Mouse (Mus musculus) ES-Bruce4 (cell line): ENCODE data around the gene D430019H16Rik. TPM values are rescaled to one million over a fixed set of nuclear protein-coding genes. Genes with fewer than 3 reads are reported as not detected.

Experiments
- H3K27ac ChIP-seq: 2 replicates; pipeline ENCODE4 v1.5.1; 2012; ENCODE audit warnings: low read length, inconsistent platforms; ENCODE audit not compliant: insufficient read depth
- H3K27me3 ChIP-seq: 2 replicates; pipeline ENCODE4 v1.6.1; 2012; ENCODE audit warnings: mild to moderate bottlenecking, low read length, inconsistent platforms; ENCODE audit not compliant: control insufficient read depth, poor library complexity, insufficient read depth, severe bottlenecking
- H3K36me3 ChIP-seq: 2 replicates; pipeline ENCODE4 v1.6.1; 2012; ENCODE audit warnings: inconsistent platforms, mild to moderate bottlenecking, low read length, moderate library complexity; ENCODE audit not compliant: control insufficient read depth, poor library complexity, insufficient read depth, severe bottlenecking
- H3K4me1 ChIP-seq: one replicate; pipeline ENCODE4 v1.8.1; 2011; ENCODE audit warnings: low read length; ENCODE audit not compliant: control insufficient read depth, insufficient read depth
- H3K4me3 ChIP-seq: 2 replicates; pipeline ENCODE4 v1.5.1; 2011; ENCODE audit warnings: low read depth, mild to moderate bottlenecking, low read length
- H3K9ac ChIP-seq: 2 replicates; pipeline ENCODE4 v1.6.1; 2012; ENCODE audit warnings: low read depth, mild to moderate bottlenecking, inconsistent platforms; ENCODE audit not compliant: poor library complexity, severe bottlenecking
- H3K9me3 ChIP-seq: replicated peaks from 2 replicates; pipeline ENCODE4 v1.6.1; 2012; ENCODE audit warnings: mild to moderate bottlenecking, low read length, inconsistent platforms; ENCODE audit not compliant: control insufficient read depth, poor library complexity, insufficient read depth, severe bottlenecking
- CTCF ChIP-seq: IDR thresholded peaks from one replicate; pipeline ENCODE4 v1.8.1; 2011; ENCODE audit warnings: low read depth, low read length
- EP300 ChIP-seq: IDR thresholded peaks from 2 replicates; pipeline ENCODE4 v1.6.1; 2011; ENCODE audit warnings: low read depth, low read length; ENCODE audit not compliant: insufficient read depth
- POLR2A ChIP-seq: IDR thresholded peaks from one replicate; pipeline ENCODE4 v1.8.1; 2011; ENCODE audit warnings: low read length; ENCODE audit not compliant: insufficient read depth
- polyA plus RNA-seq: library from polyadenylated mRNA; stranded (reverse); fragments of >200 nt; gene quantifications from 2 replicates; pipeline ENCODE4 v1.2.4, GENCODE M21; 2011; ENCODE audit warnings: low read depth; ENCODE audit not compliant: missing spikeins, insufficient read depth, insufficient read length

The D430019H16Rik gene
- polyA plus RNA-seq, 1 experiment = 1.1 TPM

- H3K9me3 ChIP-seq = no peaks in the 10 kb centered on the region
- no peaks in the 10 kb centered on the region for H3K36me3 ChIP-seq
- TF ChIP-seq EP300 = no peak
- no peak for TF ChIP-seq POLR2A
- TF ChIP-seq CTCF = no peak
- H3K4me3 ChIP-seq = no peak overlapping the region
- no peaks in the 10 kb centered on the region for H3K27me3 ChIP-seq
- no peak overlapping the region for H3K9ac ChIP-seq
- H3K27ac ChIP-seq = no peak overlapping the region
- peaks cover 2% of the 10 kb centered on the region for H3K4me1 ChIP-seq
Measured at GRCm38 (mm10) chr12:105511109-105511508, 57.5 kb downstream of the D430019H16Rik start.

GRCm38 (mm10) chr12:105511671-105512502 lies 58.2 kb downstream of the D430019H16Rik start:
- Histone ChIP-seq H3K27me3 (no peaks in the 10 kb centered on the region), H3K4me1 (peaks cover 2% of the 10 kb centered on the region), H3K9ac (no peak overlapping the region), H3K9me3 (no peaks in the 10 kb centered on the region), H3K27ac (no peak overlapping the region), H3K4me3 (no peak overlapping the region), H3K36me3 (no peaks in the 10 kb centered on the region)
- TF ChIP-seq CTCF = no peak
- TF ChIP-seq EP300 = no peak
- no peak for TF ChIP-seq POLR2A

- no peak overlapping the region for H3K4me3 ChIP-seq
- no peaks in the 10 kb centered on the region for H3K9me3 ChIP-seq
- H3K27ac ChIP-seq = no peak overlapping the region
- no peaks in the 10 kb centered on the region for H3K27me3 ChIP-seq
- TF ChIP-seq CTCF = no peak
- no peak for TF ChIP-seq EP300
- no peak for TF ChIP-seq POLR2A
- H3K36me3 ChIP-seq = no peaks in the 10 kb centered on the region
- H3K4me1 ChIP-seq = peaks cover 2% of the 10 kb centered on the region
- no peak overlapping the region for H3K9ac ChIP-seq
Measured at GRCm38 (mm10) chr12:105514111-105514510, 60.5 kb downstream of the D430019H16Rik start.

- TF ChIP-seq EP300 = no peak
- no peak for TF ChIP-seq CTCF
- TF ChIP-seq POLR2A = no peak
Measured at GRCm38 (mm10) chr12:105517026-105517675, 63.5 kb downstream of the D430019H16Rik start.

GRCm38 (mm10) chr12:105519851-105520250 lies 66.2 kb downstream of the D430019H16Rik start:
- H3K4me1 ChIP-seq = no peaks in the 10 kb centered on the region
- TF ChIP-seq CTCF (no peak), EP300 (no peak), POLR2A (no peak)
- no peaks in the 10 kb centered on the region for H3K27me3 ChIP-seq
- no peak overlapping the region for H3K27ac ChIP-seq
- no peaks in the 10 kb centered on the region for H3K36me3 ChIP-seq
- no peak overlapping the region for H3K4me3 ChIP-seq
- no peak overlapping the region for H3K9ac ChIP-seq
- H3K9me3 ChIP-seq = no peaks in the 10 kb centered on the region

More at GRCm38 (mm10) chr12:105517026-105517675, 63.5 kb downstream of the D430019H16Rik start:
- no peaks in the 10 kb centered on the region for H3K36me3 ChIP-seq
- no peaks in the 10 kb centered on the region for H3K27me3 ChIP-seq
- H3K27ac ChIP-seq = no peak overlapping the region
- H3K4me3 ChIP-seq = no peak overlapping the region
- H3K4me1 ChIP-seq = no peaks in the 10 kb centered on the region
- no peak overlapping the region for H3K9ac ChIP-seq
- H3K9me3 ChIP-seq = no peaks in the 10 kb centered on the region
